Mouse (Mus musculus): ENCODE data around the gene Atxn7l2. TPM values are rescaled to one million over a fixed set of nuclear protein-coding genes. Genes with fewer than 3 reads are reported as not detected.

Atxn7l2 gene
- total RNA-seq, 2 experiments from 2014 or later, result 20.5 to 32.5 TPM

GRCm38 (mm10) chr3:108185460-108186097 is 25.2 kb downstream of the Atxn7l2 start:
- intact Hi-C loops (cut with DNase I), result no loop called here
- DNase-seq (ENCODE audit: low spot score in 2 of 2), result no peak

DNA sequence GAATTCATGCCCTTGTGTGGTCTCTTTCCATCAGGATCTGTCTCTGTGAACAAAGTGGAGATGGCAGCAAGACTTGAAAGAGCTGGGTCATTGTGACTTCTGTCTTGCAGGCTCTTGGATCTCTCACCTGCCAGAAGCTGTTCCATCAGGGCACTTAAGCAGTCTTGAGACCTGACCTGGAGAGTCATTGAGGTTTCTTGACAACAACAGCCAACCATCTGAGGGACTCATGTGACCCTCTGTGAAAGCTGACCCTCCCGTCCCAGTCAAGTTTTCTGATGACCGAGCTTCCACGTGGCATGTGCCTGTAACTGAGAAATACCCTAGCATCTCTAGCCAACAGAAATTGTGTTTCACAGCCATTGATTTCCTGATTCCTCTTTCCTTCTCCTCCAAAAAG is 26.0 kb downstream of the Atxn7l2 start:
- no peak for DNase-seq (ENCODE audit: low spot score in 2 of 2)
- intact Hi-C loops (cut with DNase I), result no loop called here

DNA sequence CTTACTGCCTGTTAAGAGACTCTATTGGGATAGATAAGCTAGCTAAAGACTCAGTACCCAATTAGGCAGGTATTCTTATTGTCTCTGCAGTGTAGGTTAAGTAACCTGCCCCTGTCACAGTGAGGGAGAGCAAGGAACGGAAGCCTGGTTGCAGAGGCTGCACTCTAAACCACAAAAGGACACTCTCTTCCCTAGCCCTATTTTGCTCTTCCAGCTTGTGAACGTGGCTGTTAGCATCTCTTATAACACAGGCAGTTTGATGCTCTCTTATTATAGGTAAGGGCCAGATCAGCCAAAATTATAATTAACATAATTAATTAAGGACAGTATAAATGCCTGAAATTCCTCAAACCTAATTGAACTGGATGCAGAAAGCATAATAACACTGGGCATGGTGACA is 30.2 kb downstream of the Atxn7l2 start:
- intact Hi-C loops (cut with DNase I), result no loop called here
- DNase-seq (ENCODE audit: low spot score in 2 of 2), result no peak

DNA sequence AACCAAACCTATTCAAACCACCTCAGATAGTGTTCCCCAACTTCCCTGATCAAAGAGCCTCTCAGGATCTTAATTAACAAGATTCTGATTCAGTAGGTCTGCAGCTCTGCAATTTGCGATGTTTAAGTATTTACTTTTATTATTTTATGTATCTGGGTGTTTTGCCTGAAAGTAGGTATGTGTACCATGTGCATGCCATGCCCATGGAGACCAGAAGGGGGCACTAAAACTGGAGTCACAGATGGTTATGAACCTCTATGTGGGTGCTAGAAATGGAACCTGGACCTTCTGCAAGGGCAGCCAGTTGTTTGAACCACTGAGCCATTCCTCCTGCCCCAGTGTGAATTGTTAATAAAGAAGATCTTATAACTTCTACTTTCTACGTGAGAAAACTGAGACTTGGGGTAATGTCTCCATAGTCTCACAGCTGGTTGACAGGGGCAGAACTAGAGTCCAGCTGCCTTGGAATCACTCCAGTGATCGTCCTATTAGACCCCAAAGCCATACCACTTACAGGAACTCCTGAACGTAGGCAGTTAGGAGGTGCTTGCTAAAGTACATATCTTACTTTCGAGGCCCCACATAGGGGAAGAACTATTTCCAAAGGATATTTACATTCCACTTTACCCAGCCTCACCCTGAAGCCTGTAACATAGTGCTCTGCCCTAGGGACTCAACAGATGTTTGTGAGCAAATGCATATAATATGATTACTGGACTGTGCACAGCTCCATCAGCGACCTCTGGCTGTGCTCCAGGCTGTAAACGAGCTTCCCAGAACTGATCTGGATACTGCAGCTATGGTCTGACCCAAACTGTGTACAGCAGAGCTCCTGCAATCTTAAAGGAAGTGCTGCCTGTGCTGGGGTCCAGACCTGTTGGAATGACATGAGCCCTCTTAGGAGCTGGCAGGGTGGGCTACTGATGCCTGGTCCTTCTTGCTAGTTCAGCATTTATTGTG is 31.7 kb downstream of the Atxn7l2 start:
- DNase-seq (ENCODE audit: low spot score in 2 of 2), result no peak
- intact Hi-C loops (cut with DNase I), result no loop called here

DNA sequence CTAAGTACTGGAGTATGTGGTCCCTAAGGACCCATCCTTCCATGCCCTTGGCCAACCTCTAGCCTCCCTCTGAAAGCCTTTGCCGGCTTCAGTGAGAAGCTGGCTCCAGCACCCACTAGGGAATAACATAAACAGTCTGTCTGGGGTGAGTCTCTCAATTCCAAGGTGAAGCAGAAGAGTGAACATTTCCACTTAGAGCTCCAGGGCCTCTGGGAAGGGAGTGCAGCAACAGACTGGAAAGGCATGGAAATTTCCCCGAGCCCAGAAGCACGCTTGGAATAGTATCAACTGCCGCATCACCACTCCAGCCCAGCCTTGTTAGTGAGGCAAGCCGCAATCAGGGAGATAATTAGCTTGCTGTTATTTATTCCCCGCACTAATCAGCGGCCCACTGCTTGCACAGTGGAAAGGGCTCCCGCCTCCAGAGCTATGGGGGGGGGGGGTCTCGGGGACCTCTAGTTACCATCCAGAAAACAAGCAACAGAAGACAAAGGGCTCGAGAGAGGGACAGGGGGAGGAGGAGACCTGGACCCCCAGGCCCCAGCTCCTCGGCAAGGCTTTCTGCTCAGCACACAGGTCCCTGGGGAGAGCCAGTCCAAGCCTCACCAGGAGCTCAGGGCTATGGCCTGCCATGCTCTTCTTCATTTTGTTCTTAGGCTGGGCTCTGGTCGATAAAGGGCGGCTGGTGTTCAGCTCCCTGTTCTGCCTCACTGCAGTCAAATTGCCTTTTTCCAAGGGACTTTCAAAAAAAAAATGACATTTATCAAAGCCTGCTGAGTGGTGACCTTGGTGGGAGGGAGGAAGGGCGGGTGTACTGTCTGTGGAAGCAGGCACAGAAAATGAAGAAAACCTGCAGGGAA is 35.8 kb downstream of the Atxn7l2 start:
- DNase-seq (ENCODE audit: low spot score in 2 of 2), result peak; percentile 69 to 70
- intact Hi-C loops (cut with DNase I), result no loop called here

DNA sequence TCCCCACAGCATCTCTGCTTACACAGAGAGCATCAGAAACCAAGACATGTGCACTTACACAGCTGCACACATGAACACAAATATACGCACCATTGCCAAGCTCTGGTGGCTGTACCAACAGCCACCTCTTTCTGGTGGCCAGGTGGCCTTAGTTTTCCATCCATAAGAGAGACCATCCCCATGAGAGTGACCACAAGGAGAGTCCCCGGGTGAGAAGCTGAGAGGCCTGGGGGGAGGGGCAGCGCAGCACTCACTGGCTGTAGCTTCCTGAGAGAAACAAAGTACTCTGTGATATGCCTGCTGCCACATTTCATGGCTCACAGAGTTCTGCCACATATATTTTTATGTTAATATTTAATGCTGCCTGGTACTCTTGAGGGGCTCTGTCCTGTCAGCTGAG is 41.5 kb downstream of the Atxn7l2 start:
- intact Hi-C loops (cut with DNase I), result loop anchor here (5.0 kb wide), 2 partner anchors 108 to 218 kb away; no protein-coding TSS in a partner anchor
- DNase-seq (ENCODE audit: low spot score in 2 of 2), result no peak

- DNase-seq (ENCODE audit: low spot score in 2 of 2), result no peak
- intact Hi-C loops (cut with DNase I), result loop anchor here (5.0 kb wide), 2 partner anchors 110 to 220 kb away; no protein-coding TSS in a partner anchor
Measured at GRCm38 (mm10) chr3:108167499-108167898, 43.2 kb downstream of the Atxn7l2 start.

- DNase-seq (ENCODE audit: low spot score in 2 of 2), result no peak
Measured at GRCm38 (mm10) chr3:108166486-108167211, 44.1 kb downstream of the Atxn7l2 start.

GRCm38 (mm10) chr3:108165532-108166315 is 45.0 kb downstream of the Atxn7l2 start:
- no peak for DNase-seq (ENCODE audit: low spot score in 2 of 2)
- intact Hi-C loops (cut with DNase I), result loop anchor here (5.0 kb wide), 2 partner anchors 112 to 222 kb away; no protein-coding TSS in a partner anchor

More at GRCm38 (mm10) chr3:108166486-108167211, 44.1 kb downstream of the Atxn7l2 start:
- intact Hi-C loops (cut with DNase I), result loop anchor here (5.0 kb wide), 2 partner anchors 111 to 221 kb away; no protein-coding TSS in a partner anchor

DNA sequence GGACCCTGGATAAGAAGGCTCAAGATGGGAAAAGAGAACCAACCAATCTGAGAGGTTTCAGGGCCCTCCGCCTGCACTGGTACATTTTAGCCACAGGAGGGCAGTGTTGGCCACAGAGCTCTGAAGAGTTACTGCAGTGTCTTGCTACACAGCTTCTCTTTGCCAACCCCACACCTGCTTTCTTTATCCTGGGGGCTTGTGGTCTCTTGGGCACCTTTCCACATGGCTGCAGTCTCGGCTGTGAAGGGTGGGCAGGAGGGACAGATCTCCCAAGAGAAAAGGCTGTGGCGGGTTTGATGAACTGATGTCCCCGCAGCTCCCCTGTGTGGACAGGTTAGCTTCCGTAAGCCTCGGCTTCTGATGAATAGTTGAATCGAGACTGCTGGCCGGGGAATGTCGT is 45.9 kb downstream of the Atxn7l2 start:
- intact Hi-C loops (cut with DNase I), result loop anchor here (5.0 kb wide), 3 partner anchors 92 to 222 kb away; partner anchors contain the start of gene Psma5
- peak; percentile 86 to 88 for DNase-seq (ENCODE audit: low spot score in 2 of 2)

DNA sequence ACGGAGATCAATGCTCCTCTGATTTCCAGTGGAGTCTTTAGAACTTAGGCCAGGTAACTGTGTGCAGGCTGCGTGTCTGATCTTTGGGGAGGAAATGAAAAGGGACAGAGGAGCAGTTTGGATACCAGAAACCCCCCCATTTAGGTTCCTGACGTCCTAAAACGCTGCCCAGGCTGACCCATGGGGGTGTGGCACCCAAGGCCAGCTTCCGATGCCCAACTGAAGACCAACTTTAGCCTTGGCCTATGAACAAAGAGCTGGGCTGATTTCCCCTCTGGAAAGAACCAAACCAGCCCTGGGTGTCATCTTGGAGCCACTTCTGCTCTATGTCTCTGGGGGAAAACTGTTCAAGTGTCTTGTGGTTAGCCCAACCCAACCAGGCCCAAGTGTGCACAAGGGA is 46.6 kb downstream of the Atxn7l2 start:
- intact Hi-C loops (cut with DNase I), result loop anchor here (5.0 kb wide), 1 partner anchor 93 kb away; the partner anchor contains the start of gene Psma5
- no peak for DNase-seq (ENCODE audit: low spot score in 2 of 2)

DNA sequence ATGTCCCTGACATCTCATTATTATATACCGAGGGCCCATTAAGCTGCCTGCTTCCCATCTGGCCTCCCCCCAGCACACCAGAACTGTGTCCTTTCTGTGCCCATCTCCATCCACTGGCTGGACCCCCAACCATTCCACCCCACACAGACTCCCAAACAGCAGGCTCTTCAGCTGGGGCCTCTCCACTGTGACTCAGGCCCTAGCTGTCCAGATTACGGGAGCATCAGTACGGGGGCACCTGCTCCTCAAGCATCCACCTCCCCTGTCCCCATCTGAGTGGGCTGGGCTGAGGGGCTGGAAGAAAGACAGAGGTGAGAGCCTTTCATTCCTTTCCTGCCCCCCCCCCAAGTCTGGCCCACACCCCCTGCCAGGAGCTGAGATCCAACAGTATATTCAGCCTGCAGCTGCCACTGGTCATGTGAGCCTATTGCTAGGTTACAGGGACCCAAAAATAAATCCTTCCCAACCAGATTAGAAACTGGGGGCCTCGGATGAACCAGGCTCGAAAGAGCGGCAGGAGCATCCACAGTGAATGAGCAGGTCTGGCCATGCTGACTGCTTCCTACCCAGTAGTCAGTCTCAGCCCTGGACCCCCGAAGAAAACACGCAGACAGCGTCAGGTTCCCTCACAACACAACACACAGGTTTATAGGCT is 52.2 kb downstream of the Atxn7l2 start:
- DNase-seq (ENCODE audit: low spot score in 2 of 2), result peak; percentile 71 to 77
- intact Hi-C loops (cut with DNase I), result no loop called here

GRCm38 (mm10) chr3:108154656-108155055 is 56.1 kb downstream of the Atxn7l2 start, which contains the start of gene Gpr61:
TSS of gene Gpr61 (minus strand) at chr3:108154882.
- peak; percentile 71 to 75 for DNase-seq (ENCODE audit: low spot score in 2 of 2)
- intact Hi-C loops (cut with DNase I), result no loop called here

- intact Hi-C loops (cut with DNase I), result no loop called here
- DNase-seq (ENCODE audit: low spot score in 2 of 2), result no peak
Measured at GRCm38 (mm10) chr3:108152290-108152689, 58.4 kb downstream of the Atxn7l2 start.
